Mouse (Mus musculus): ENCODE results near the gene Myo1f.

The Myo1f gene

DNA sequence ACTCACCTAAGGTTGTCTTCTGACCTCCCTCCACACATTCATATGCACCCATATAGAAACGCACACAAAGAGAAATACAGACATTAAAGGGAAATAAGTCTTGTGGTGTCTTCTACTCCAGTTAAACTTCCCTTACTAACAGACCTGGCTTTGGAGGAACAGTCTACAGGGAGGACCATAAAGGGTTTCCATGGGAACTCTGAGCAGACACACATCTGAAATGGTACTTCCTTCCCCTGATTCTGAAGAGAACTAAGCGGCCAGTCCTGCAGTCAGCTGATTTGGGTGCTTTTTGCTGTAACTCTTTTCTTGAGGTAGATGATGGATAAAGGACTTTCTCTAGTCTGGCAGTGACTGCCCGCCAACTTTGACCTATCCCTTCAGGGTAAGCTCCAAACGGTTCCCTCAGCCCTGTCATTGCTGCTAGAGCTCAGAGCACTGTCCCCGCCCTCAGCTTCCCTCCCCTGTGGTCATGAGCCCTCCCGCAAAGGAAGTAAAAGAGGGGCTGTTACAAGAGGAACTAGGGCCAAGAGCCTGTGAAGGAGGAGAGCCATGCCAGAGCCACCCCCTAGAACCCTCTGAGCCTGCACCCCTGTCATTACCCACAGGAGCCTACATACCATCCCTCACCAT, at the start of gene Myo1f:
TSS of gene Myo1f (plus strand) at position 485 of the 633 bp plus-strand sequence.
- DNase-seq = no peak

DNA sequence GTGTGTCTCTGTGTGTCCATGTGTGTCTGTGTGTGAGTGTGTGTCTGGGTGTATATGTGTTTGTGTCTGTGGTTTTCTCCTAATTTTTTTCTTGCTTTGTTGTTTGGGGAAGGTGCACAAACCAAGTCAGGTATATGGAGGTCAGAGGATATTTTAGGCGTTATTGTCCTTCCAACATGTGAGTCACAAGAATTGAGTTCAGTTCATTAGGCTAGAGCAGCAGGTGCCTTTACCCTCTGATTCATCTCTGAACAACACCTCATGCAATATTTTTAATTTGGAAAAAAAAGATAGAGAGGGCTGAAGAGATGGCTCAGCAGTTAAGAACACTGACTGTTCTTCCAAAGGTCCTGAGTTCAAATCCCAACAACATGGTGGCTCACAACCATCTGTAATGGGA, 47.1 kb upstream of the Myo1f start:
- no peak for DNase-seq

DNA sequence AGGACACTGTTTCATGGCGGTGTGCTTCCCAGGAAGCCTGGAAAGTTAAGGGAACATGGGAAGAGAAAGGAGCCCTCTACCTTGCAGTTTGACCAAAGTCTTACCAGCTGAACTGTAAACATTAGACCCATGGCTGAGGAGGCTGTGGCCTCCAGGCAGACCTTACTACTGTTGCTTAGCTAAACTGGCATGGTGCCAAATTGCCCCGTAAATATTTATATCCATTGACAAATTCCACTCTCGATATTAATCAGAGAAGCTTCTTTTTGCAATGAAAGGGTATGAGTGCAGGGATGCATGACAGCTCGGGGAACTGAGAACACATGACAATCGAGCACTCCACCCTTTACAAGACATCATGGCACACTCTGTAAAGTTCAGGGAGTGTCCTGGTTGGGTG, 45.3 kb upstream of the Myo1f start:
- no peak for DNase-seq

DNA sequence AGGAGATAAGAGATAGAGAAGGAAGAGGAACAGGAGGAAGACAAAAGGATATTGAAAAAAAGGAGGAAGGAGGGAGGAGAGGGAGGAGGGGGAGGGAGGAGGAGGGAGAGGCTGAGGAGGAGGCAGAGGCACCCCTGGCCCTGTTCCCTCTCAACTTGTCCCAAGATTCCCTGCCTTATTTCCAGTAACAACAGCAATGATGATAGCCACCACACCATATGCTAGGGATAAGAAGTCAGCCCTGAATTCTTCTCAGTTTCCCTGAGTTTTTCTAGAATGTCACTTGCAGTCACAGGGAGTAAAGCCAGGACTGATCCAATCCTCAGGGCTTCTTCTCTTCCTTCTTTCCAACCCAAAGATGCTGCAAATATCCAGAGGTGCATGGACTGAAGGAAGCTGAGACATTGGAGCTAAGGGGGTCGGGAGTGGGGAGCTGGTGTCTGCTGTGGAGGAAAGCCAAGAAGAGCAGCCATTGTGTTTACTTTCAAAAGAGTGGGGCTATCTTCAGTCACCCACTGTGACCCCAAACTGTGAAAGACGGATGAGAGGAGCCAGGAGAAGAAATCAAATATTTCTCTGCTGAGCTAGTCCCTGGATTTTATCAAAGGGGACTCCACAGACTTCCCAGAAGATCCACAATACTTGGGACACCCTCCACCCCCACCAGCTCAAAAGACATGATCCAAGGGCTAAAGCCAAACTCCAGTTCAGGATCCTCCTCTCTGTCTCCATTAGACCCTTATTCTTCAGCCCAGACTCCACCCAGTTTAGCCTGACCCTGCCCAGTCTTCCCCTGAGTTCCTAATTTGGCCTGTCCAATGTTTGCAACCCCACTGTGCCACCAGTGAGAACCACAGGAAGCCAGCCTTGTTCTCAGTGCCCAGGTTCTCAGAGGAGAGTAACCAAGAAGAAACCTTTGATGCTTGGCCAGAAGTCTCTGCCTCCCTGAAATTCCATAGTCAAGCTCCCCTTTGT, 42.8 kb upstream of the Myo1f start:
- DNase-seq = no peak

DNA sequence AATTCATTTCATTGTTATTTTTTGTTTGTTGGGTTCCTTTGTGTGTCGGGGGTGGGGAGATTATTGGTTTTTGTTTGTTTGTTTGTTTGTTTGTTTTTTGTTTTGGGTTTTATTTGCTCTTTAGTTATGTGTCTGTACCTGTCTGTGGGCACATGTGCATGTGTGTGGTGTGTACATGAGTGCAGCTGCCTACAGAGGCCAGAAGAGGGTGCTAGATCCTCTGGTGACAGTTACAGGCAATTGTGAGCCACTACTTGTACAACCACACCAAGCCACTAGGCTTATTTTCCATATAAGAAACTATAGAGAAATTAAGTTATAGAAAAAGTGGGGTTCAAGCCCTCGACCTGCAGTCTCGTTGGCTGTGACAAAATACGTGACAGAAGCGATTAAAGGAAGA, 41.6 kb upstream of the Myo1f start:
- DNase-seq = no peak

DNA sequence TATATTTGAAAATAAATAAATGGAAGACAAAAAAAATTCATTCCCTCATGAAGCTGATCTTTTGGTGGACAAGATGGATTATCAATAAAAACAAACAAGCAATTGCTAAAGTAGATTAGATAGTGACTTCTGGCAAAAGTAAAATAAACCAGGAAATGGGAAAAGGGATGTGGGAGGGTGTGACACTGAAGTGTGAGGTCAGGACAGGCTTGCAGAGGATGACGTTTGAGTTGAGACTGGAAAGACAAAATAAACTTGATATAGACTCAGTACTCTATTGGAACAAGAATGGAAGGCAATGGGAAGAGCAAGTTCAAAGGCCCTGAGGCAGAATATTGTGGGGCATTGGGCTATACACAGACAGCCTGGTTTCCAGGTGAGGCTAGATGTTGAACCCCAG, 35.1 kb upstream of the Myo1f start:
- DNase-seq = no peak

DNA sequence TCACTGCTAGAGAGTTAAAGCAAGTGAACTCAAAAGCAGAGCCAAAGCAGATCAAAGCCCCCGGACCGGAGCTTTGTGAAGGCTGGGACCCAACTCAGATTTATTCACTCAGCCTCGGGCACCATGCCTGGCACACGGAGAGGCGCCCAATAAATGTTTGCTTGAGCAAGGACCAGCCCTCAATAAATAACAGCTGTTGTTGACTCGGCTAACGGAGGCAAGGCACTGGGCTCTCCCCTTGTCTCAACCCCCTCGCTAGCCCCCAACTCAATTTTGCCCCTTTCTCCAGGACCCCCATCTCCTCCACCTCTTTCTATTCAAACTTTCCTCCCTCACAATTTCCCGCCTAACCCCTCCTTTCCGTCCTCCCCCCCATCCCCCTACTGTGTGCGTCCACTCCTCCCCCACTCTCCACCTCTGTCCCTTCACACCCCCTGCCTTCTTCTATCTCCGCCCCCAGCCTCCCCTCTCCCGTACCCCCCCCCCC, 32.0 kb upstream of the Myo1f start:
- DNase-seq = no peak

DNA sequence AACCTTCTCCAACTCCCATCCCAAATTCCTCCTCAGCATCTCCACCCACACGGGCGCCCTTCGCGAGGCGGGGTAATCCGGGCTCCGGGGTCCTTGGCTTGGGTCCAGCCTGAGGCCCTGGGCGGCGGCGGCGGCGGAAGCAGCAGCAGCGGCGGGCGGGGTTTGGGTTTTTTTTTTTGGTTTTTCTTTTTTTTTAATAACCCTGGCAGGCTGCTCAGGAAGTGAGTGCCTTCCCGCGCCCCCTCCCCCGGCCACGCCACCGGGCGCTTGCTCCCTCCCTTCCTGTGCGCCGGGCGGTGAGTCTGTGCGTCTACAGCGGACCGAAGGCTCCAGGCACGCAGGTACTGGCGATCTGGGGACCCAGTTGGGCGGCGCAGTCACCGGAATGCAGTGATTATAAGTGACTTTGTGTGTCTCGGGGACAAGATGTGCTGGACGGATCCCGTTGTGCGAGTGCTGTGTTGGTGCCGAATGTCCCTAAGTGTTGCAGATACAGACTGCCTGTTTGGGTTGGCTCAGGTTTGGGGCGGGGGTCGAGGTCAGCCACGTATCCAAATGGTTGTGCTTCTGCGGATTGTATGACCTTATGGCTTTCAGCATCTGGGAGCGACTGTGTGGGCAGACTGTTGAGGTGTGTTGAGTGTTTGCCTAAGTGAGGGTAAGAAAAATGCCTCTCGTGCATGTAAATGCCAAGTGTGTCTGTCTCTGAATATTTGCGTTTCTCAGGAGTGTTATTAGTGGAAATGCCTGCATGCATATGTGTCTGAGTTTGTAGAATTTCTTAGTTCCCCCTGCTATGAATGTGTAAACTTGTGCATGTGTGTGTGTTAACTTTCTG, 31.4 kb upstream of the Myo1f start, which contains the start of gene Adamts10:
TSS of gene Adamts10 (plus strand) at position 287 of the 838 bp plus-strand sequence.
- DNase-seq = peak; percentile 80 to 88

DNA sequence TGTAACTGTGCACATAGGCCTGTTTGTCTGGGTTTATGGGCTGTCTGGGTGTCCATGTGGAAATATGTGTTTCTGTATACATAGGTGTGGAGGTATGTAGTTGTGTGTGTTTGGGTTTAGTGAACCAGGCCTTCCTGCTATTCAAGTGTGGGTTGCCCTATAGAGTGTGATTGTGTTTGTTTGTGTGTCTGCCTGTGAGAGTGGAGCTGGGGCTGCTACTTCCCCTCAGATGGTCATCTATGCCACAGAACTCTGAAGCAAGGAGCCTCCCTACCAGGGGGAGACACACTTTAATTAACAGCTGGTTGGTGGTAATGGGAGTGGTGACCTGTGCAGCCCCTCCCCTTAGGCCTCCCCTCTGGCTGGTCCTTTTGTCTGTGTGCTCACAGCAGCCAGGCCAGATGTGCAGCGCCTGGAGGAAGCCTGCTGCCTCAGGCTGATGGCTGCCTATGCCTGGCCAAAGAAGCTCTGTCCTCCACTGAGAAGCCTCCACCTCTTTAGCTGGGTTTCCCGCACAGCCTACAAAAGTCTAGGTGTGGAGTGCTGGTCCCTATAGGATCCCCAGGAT, 30.6 kb upstream of the Myo1f start:
- DNase-seq = no peak

DNA sequence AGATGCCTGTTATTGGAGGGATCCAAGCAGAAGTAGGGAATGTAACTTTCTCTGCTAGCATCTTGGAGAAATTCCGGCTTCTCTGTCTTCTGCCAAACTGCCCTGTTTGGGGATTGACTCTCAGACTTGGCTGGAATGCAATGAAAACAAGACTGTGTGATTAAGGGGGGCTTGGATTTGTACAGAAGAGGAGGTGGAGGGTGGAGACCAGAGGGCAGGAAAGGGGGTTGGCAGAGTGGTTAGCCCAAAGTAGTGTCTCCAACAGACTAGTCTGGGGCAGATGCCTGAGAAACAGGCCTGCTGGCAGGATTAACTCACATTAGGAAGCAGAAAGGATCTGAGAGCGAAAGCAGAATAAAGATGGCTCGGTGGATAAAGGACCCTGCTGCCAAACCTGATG, 29.0 kb upstream of the Myo1f start:
- DNase-seq = no peak

DNA sequence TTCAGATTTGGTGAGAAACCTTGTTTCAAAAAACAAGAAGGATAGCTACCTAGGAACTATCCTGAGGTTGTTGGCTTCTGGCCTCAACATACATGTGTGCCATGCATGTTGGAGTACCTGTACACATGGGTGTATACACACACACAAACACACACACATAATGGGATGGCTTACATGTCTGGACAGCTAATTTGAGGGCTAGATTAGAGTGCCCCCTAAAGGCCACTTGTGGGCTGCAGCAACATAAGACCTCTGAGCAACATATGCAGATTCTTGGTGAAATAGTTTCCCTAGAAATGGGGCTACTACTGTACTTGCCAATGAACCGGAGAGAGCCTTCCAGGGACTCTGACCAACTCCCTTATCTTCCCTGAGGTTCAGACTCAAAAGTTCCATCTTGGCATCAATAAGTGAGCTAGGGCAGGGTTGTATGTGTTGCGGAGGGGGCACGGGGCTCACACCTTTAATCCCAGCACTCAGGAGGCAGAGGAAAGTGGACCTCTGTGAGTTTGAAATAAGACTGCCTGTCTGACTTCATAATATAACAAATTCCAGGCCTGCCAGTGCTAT, 16.3 kb upstream of the Myo1f start:
- peak; percentile 75 to 83 for DNase-seq

DNA sequence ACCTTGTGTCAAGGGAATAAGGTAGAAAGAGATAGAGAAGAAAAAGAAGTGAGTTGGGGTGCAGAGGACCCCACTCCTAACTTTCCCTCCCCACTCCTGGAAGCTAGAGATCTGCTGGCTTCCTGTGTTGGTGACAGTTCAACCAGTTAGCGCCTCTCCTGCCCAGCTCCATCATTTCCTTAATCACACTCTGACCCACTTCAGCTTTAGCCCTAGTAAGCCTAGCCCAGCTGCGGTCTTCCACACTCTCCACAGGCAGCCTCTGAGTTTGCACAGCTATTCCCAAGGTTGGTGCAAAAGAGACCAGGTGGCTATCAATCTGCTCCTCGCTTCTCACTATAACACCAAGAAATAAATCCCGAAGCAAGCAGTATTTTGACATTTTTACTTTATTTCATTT, 15.6 kb upstream of the Myo1f start:
- peak in 1 of 2 experiments; percentile 68 for DNase-seq

DNA sequence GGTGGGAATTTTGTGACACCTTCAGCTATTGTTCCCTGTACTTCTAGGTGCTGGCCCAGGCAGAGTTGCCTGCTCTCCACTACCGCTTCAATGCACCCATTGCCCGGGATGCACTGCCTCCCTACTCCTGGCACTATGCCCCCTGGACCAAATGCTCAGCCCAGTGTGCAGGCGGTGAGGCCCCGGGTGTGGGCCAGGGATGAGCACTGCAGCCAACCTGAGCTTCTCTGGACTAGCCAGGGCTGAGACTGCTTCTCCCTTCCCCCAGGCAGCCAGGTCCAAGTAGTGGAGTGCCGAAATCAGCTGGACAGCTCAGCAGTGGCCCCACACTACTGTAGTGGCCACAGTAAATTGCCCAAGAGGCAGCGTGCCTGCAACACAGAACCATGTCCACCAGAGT, 6.3 kb upstream of the Myo1f start:
- peak; percentile 92 to 96 for DNase-seq

DNA sequence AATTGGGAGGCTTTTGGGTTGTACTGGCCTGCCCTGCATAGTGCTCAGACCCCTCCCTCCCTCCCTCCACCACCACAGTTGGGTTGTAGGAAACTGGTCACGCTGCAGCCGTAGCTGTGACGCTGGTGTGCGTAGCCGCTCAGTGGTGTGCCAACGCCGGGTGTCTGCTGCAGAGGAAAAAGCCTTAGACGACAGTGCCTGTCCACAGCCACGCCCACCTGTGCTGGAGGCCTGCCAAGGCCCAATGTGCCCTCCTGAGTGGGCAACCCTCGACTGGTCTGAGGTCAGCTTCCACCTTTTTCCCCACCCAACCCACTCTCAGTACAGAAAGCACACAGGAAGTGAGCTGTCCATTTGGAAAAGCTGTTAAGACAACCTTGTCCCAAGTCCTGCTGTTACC, 5.1 kb upstream of the Myo1f start:
- peak in 1 of 2 experiments; percentile 61 for DNase-seq

DNA sequence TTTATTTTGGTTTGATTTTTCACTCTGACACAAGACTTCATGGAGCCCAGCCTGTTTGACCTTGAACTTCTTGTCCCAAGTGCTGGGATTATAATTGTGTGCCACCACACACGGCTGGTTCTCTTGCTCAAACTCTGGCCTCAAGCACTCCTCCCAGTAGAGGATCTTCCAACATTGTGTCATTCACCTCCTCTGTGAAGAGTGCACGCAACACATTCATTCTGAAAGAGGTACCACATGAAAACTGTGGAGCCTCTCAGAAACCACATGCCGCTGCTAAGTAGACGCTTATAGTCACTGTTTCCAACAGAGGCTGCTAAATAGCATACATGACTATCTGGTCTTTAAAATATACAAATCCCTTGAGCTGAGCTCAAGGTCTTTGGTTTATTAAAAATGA, 3.4 kb upstream of the Myo1f start:
- no peak for DNase-seq

DNA sequence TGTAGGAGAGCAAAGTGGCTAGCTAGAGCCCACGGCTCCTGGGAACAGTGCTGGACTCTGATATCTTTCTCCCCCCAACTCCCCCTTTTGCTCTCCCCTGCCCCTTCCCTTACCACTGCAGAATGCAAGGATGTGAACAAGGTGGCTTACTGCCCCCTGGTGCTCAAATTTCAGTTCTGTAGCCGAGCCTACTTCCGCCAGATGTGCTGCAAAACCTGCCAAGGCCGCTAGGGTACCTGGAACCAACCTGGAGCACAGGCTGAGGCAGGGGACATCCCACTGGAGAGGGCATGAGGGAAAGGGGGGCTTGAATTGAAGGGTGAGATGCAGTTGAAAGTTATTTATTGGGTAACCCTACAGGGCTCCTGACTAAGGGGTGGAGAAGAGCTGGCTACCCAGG, 2.5 kb upstream of the Myo1f start:
- DNase-seq = peak in 1 of 2 experiments; percentile 54

DNA sequence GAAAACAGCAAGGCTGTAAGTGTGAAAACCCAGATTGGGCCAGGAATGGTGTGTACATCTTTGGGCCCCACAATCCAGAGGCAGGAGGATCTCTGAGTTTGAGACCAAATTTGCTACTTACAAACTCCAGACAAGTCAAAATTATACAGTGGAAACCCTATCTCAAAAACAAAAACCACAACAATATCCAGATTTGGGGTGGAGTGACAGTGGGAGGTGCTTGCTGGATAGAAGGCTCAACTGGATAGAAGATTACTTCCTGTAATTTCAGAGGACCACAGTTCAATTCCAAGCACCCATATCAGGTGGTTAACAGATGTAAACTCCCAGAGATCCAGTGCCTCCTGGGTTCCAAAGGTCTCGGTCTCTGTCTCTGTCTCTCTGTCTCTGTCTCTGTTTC, 971 bp upstream of the Myo1f start:
- DNase-seq = no peak

DNA sequence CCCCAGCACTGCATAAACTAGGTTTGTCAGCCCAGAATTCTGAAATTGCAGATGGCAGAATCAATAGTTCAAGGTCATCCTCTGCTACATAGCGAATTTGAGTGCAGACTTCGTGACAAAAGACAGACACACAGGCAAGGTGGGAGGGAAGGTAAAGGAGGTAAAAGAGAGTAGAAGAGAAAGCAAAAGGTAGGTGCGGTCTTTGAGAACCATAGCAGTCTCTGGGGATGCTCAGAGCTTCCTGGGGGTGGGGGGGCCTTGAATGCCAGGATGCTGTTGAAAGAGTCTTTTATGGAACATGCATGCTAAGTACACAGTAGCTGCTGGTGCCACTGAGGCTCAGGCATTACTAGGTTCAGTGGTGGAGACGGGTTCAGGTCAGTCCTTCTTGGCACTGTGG, 2.4 kb downstream of the Myo1f start:
- DNase-seq = no peak

DNA sequence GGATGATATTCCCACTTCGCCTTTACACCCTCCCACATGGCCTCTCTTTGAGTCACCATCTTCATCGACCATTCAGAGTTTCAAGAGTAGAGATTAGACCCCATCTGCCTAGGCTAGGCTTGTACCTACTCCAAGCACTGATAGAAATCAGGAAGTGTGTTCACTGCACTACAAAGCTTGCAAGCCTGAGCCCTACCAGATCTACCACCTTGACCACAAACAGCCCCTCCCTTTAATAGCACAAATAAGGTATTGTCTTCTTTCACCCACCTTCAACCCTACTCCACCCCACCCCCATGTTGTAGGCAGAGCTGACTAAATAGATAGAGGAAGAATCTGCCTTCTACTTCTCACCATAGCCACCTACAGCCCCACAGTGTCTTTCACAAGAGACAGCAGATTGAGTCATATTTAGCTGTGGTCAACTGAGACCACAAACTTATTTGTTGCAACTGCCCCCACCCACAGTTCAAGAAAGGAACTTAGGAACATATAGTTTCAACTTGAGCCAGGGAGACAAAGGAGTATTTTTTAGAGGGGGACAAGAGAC, 8.1 kb downstream of the Myo1f start:
- DNase-seq = no peak

DNA sequence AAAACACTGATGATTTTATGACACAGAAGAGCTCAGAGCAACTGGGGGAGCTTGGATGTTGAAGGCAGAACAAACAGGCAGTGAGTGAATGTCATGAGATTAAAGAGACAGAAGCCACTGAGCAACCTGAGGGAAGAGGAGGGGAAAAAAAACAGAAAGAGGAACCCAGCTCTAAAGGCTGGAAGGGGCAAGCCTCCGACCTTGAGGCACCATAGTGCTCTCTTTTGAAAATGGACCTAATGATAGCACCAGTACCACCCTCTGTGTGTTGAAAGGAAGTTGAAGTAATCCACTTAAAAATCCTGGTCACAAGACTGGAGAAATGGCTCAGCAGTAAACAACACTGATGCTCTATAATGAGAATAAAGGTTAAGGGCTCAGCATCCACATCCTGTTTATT, 9.1 kb downstream of the Myo1f start:
- no peak for DNase-seq

DNA sequence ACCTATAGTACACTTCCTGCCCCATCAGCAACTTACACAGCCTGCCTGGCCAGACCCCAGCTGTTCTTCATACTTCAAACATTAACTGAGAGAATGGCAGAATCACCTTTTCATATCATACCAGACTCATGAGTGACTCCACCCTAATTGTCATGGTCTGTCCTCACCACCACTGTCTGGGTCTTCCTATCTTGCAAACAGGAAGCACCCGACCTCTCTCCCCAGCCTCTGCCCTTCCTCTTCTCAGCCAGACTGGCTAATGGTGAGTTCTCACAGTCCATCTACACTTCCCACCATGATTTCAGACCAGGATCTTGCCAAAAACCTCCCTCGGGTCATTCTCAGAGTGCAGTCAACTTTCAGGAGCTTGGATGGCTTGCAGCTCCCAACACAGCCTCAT, 10.7 kb downstream of the Myo1f start:
- no peak for DNase-seq

DNA sequence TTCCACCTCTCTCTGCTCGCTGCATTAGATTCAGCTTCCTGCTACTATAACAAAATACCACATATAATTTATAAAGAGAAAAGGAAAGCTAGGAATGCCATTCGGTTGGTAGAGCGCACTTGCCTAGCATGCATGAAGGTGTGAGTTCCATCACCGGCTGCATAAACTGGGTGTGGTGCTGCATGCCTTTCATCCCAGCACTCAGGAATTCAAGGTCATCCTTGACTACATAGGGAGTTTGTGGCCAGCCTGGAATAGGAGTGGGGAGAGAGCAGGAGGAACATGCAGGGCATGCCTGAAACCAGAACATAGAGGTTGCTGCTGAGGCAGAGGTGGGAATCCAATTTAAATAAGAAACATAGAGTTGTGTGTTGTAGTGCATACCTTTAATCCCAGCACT, 28.6 kb downstream of the Myo1f start:
- DNase-seq = no peak

All from cerebellum, postnatal 25 days (tissue).